Mouse (Mus musculus) lung, embryonic 16.5 days (tissue): ENCODE measurements around the gene Shh. TPM values are rescaled to one million over a fixed set of nuclear protein-coding genes. Genes with fewer than 3 reads are reported as not detected.

Experiments used
- ATAC-seq: fragments of 200-750 bp; cut with Nextera tagmentation; 2 replicates; pipeline ENCODE4 v1.8.0; 2017; ENCODE audit warnings: low read depth, mild to moderate bottlenecking, moderate library complexity
- H3K27ac ChIP-seq: fragments of 300-500 bp; sonication (generic); 2 replicates; pipeline ENCODE4 v1.5.1; 2014; ENCODE audit warnings: mild to moderate bottlenecking, control low read depth, low read length
- H3K27me3 ChIP-seq: fragments of 300-500 bp; sonication (generic); 2 replicates; pipeline ENCODE4 v1.6.1; 2014; ENCODE audit warnings: low read depth, low read length, mixed read lengths; ENCODE audit not compliant: control insufficient read depth, insufficient read depth
- H3K36me3 ChIP-seq: fragments of 300-500 bp; sonication (generic); 2 replicates; pipeline ENCODE4 v1.6.1; 2014; ENCODE audit warnings: low read length; ENCODE audit not compliant: control insufficient read depth, insufficient read depth
- H3K4me1 ChIP-seq: fragments of 300-500 bp; sonication (generic); replicated peaks from 2 replicates; pipeline ENCODE4 v1.6.1; 2014; ENCODE audit warnings: low read length, mixed read lengths; ENCODE audit not compliant: control insufficient read depth, insufficient read depth
- H3K4me2 ChIP-seq: fragments of 300-500 bp; sonication (generic); 2 replicates; pipeline ENCODE4 v1.6.1; 2014; ENCODE audit warnings: low read depth, low read length, control low read depth
- H3K4me3 ChIP-seq: fragments of 300-500 bp; sonication (generic); 2 replicates; pipeline ENCODE4 v1.5.1; 2014; ENCODE audit warnings: mild to moderate bottlenecking, low read length, control low read depth
- H3K9ac ChIP-seq: fragments of 300-500 bp; sonication (generic); 2 replicates; pipeline ENCODE4 v1.6.1; 2014; ENCODE audit warnings: low read length, control low read depth
- H3K9me3 ChIP-seq: fragments of 300-500 bp; sonication (generic); 2 replicates; pipeline ENCODE4 v1.6.1; 2016; ENCODE audit warnings: low read length; ENCODE audit not compliant: control insufficient read depth
- WGBS: fragments of 180-500 bp; shearing (Covaris S2); extraction: QIAGEN DNeasy Blood & Tissue Kit; methylation state at CpG from one replicate; pipeline ENCODE4 v1.1.7; 2014; 5-methylcytosine and 5-hydroxymethylcytosine counted together
- polyA plus RNA-seq: library from polyadenylated mRNA; unstranded; fragments of >200 nt; fragmentation: Nextera tagmentation; extraction: Ambion mirVana; gene quantifications from 2 replicates; pipeline ENCODE4 v1.2.1, GENCODE M21; 2015

Shh gene
- polyA plus RNA-seq, 1 experiment from 2014 or later = 9.7 TPM

- no peak for ATAC-seq
- 1% methylated on average over 17 of the region's 17 CpGs for WGBS
- H3K36me3 ChIP-seq = no peaks in the 10 kb centered on the region
- H3K9me3 ChIP-seq = no peaks in the 10 kb centered on the region
- H3K4me3 ChIP-seq = peak overlapping the region; percentile 63
- peaks cover 94% of the 10 kb centered on the region for H3K27me3 ChIP-seq
- H3K4me1 ChIP-seq = peaks cover 20% of the 10 kb centered on the region
- peak overlapping the region; percentile 41 for H3K9ac ChIP-seq
- H3K4me2 ChIP-seq = peak overlapping the region; percentile 65
- peak overlapping the region; percentile 96 for H3K27ac ChIP-seq
Observed at GRCm38 (mm10) chr5:28460556-28461350, 6.3 kb downstream of the Shh start.

DNA sequence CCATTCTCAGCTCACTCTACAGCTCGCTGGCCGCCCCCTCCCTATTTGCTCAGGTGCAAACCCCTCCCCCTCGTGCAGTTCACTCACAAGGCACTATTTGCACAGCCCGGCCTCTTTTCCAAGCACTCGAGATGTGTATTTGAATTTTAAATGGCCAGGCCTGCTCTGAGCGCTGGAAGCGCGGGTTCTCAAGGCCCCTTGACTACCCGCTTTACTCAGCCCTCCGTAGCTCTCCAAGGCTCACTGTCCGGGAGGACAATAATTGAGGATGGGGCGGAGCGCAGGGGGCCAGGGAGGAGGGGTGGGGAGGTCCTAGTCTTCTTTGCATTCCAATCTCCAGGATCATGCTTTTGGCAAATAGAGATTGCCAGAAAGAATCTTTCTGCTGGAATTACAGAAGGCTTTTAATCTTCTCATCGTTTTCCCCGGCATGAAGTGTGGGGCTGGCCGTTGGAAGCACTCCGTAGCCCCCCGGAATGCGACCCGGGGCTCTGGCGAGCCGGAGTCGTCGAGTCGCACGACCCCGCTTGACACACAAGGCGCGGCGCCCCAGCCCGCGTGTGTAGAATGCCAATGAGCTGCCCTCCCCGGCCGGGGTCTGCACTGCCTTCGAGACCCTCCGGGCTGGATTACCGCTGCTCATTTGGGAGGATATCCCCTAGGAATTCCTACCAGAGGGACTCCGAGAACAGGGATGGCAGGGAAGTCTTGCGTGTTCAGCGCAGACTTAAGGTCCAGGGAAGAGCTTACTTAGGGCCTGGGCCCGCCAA is 7.4 kb downstream of the Shh start:
- Histone ChIP-seq H3K4me2 (peak overlapping the region; percentile 65), H3K9ac (peak overlapping the region; percentile 41), H3K36me3 (no peaks in the 10 kb centered on the region), H3K27me3 (peaks cover 87% of the 10 kb centered on the region), H3K4me3 (peak overlapping the region; percentile 48), H3K27ac (peak overlapping the region; percentile 96), H3K4me1 (peaks cover 20% of the 10 kb centered on the region), H3K9me3 (no peaks in the 10 kb centered on the region)
- 1% methylated on average over 41 of the region's 41 CpGs for WGBS
- ATAC-seq = peak; percentile 80

DNA sequence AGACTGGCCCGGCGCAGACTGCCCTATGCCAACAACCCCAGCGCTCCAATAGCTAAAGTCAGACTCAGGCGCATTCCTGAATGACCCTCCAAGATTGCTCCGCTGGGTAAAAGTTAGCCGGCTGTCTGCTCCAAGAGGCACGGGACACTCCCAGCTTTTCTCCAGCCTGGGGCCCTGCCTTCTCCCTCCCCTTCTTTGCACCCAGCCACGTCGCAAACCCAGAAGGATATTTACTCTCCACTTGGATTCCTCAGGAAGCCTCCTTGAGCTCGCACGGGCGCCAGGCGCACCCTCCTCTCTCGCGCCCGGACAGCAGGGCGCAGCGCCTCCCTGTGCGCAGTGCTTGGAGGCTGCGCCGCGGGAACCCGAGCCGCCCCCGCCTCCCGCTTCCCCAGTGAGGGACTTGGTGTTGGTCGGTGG is 8.2 kb downstream of the Shh start:
- ATAC-seq = peak; percentile 88
- no peaks in the 10 kb centered on the region for H3K9me3 ChIP-seq
- peaks cover 79% of the 10 kb centered on the region for H3K27me3 ChIP-seq
- peak overlapping the region; percentile 66 for H3K9ac ChIP-seq
- WGBS = under 1% methylated on average over 27 of the region's 27 CpGs
- H3K27ac ChIP-seq = peak overlapping the region; percentile 93
- peaks cover 20% of the 10 kb centered on the region for H3K4me1 ChIP-seq
- peak overlapping the region; percentile 48 for H3K4me3 ChIP-seq
- H3K36me3 ChIP-seq = no peaks in the 10 kb centered on the region
- peak overlapping the region; percentile 61 for H3K4me2 ChIP-seq

DNA sequence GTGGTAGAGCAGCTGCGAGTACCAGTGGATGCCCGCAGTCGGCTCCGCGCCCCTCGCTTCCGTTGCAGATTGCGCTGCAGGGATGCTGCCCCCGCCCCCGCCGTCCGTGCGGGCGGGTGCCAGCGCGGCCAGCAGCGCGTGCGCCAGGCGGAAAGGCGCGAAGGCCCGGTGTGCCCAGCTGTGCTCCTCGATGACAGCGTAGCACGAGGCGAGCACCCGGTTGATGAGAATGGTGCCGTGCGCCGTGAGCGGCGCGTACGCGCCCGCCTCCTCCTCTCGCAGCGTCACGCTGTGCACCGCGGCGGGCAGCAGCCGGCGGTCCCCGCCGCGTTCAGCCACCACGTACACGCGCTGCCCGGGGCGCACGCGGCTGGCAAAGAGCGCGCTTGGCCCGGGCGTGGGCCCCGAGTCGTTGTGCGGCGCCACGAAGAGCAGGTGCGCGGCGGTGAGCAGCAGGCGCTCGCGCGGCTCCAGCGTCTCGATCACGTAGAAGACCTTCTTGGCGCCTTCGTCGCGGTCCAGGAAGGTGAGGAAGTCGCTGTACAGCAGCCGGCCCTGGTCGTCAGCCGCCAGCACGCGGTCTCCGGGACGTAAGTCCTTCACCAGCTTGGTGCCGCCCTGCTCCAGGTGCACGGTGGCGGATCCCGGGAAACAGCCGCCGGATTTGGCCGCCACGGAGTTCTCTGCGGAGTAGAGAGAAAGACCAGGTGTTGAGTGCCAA is 9.0 kb downstream of the Shh start:
- peak overlapping the region; percentile 48 for H3K4me3 ChIP-seq
- peaks cover 71% of the 10 kb centered on the region for H3K27me3 ChIP-seq
- H3K9me3 ChIP-seq = no peaks in the 10 kb centered on the region
- peaks cover 20% of the 10 kb centered on the region for H3K4me1 ChIP-seq
- no peaks in the 10 kb centered on the region for H3K36me3 ChIP-seq
- ATAC-seq = no peak
- peak overlapping the region; percentile 61 for H3K4me2 ChIP-seq
- 2% methylated on average over 81 of the region's 95 CpGs for WGBS
- peak overlapping the region; percentile 66 for H3K9ac ChIP-seq
- H3K27ac ChIP-seq = peak overlapping the region; percentile 93

DNA sequence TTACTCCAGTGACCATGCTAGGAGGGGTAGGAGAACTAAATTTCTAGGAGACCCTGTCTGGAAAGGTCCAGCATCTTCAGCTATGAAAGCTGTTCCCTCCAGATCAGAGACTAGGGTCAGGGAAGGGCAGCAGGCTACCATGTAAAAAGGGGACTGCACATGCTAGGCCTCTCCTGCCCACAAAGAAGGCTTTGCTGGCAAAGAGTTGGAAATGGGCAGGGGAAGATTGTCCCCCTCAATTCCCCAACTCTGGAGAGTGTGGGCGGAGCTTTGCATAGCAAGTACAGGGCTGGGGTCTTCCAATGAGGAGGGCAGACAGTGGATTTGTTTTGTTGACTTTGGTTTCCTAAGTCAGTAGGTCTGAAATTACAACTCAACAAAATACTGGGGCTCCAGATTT is 10.7 kb downstream of the Shh start:
- H3K4me3 ChIP-seq = no peak overlapping the region
- no peak overlapping the region for H3K9ac ChIP-seq
- H3K27ac ChIP-seq = 0 out of 2 replicates have a peak overlapping the region, but pooled peaks have one; percentile 27
- WGBS = 58% methylated on average over 1 of the region's 1 CpGs
- H3K9me3 ChIP-seq = no peaks in the 10 kb centered on the region
- H3K27me3 ChIP-seq = peaks cover 54% of the 10 kb centered on the region
- no peak overlapping the region for H3K4me2 ChIP-seq
- H3K4me1 ChIP-seq = peaks cover 17% of the 10 kb centered on the region
- no peak for ATAC-seq
- no peaks in the 10 kb centered on the region for H3K36me3 ChIP-seq

GRCm38 (mm10) chr5:28455721-28456120 is 11.3 kb downstream of the Shh start:
- no peaks in the 10 kb centered on the region for H3K9me3 ChIP-seq
- H3K27ac ChIP-seq = peak overlapping the region; percentile 4; the same call in 1 of the 2 replicates
- H3K9ac ChIP-seq = no peak overlapping the region
- WGBS = 80% methylated on average over 5 of the region's 5 CpGs
- peaks cover 17% of the 10 kb centered on the region for H3K4me1 ChIP-seq
- H3K4me3 ChIP-seq = no peak overlapping the region
- H3K27me3 ChIP-seq = peaks cover 48% of the 10 kb centered on the region
- H3K4me2 ChIP-seq = no peak overlapping the region
- ATAC-seq = no peak
- H3K36me3 ChIP-seq = no peaks in the 10 kb centered on the region

DNA sequence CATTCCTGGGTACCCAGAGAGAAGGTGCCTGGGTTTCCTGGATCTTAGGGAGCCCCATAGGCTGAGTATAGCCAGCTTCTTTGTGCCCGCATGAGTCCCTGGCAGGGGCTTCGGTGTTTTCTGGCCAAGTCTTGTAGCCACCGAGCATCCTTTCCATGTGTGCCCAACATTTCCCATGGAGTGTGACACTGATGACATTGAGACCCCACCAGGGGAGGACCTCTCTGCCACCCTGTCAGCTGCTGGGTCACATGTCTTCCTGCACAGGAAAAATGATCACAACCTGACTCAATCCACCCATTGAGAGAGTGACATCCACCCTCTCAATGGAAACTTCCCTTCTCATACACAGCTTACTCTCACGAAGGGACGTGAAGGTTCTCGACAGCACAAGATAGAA is 12.5 kb downstream of the Shh start:
- Histone ChIP-seq H3K4me2 (no peak overlapping the region), H3K27me3 (peaks cover 36% of the 10 kb centered on the region), H3K9me3 (no peaks in the 10 kb centered on the region), H3K9ac (no peak overlapping the region), H3K27ac (no peak overlapping the region), H3K4me1 (peaks cover 13% of the 10 kb centered on the region; the same call in 1 of the 2 replicates), H3K4me3 (no peak overlapping the region), H3K36me3 (no peaks in the 10 kb centered on the region)
- WGBS = 90% methylated on average over 6 of the region's 6 CpGs
- ATAC-seq = no peak

- ATAC-seq = no peak
- no peak overlapping the region for H3K9ac ChIP-seq
- H3K27me3 ChIP-seq = peaks cover 26% of the 10 kb centered on the region
- no peak overlapping the region for H3K4me3 ChIP-seq
- 48% methylated on average over 3 of the region's 3 CpGs for WGBS
- H3K4me1 ChIP-seq = peaks cover 13% of the 10 kb centered on the region; the same call in 1 of the 2 replicates
- no peaks in the 10 kb centered on the region for H3K9me3 ChIP-seq
- no peak overlapping the region for H3K27ac ChIP-seq
- H3K4me2 ChIP-seq = no peak overlapping the region
- H3K36me3 ChIP-seq = no peaks in the 10 kb centered on the region
Observed at GRCm38 (mm10) chr5:28453523-28453922, 13.5 kb downstream of the Shh start.

GRCm38 (mm10) chr5:28453086-28453485 is 14.0 kb downstream of the Shh start:
- Histone ChIP-seq H3K9me3 (no peaks in the 10 kb centered on the region), H3K27me3 (peaks cover 21% of the 10 kb centered on the region), H3K4me2 (no peak overlapping the region), H3K36me3 (no peaks in the 10 kb centered on the region), H3K27ac (no peak overlapping the region), H3K9ac (no peak overlapping the region), H3K4me3 (no peak overlapping the region), H3K4me1 (peaks cover 13% of the 10 kb centered on the region; the same call in 1 of the 2 replicates)
- 80% methylated on average over 5 of the region's 5 CpGs for WGBS
- ATAC-seq = no peak
